Mouse (Mus musculus) urinary bladder, postnatal 25 days (tissue): ENCODE results near the gene Gabrg3.

ENCODE experiments used
- DNase-seq: peaks from one replicate; pipeline ENCODE4 v3.0.0; 2022; ENCODE audit warnings: low spot score

Gabrg3 gene

DNA sequence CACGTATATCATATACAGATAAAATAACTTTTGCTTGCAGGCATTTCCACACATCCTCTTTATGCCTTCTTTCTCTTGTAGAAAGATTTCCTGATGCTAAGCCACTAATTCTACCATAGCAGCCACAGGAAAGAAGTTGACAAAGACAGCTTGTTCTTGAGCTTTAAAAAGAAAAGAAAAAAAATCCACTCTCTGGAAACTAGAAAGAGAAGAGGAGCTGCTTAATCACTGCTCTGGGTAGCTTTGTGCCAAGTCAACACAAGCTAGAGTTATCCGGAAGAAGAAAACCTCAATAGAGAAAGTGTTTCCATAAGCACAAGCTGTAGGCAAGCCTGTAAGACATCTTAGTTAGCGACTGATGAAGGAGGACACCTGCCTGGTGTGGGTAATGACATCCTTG is 321.6 kb downstream of the Gabrg3 start:
- DNase-seq: no peak

GRCm38 (mm10) chr7:57050906-57051635 is 335.9 kb downstream of the Gabrg3 start:
- no peak for DNase-seq

DNA sequence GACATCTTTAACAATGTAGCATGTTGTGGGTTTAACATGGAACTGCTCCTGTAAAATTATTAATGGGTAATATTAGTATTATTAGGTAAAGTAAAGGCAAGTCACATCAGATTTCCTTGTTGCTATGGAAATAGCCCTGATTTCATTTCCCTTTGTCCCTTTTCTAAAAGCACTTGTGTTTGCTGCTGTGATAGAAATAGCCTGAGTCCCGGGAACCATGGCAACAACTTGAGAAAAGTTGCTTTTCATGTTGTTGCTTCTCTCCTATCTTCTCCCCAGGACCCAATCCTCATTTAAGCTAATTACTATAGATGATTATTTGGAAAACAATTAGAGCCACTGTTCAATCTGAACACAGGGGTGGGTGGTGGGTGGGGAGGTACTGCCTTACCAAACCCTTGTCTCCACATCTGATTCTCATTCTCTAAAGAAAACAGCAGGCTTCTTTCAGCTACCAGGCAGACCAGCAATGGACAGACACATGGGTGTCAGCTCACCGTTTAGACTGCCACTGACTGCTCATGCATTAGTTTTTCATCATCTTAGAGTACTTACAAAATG is 349.0 kb downstream of the Gabrg3 start:
- no peak for DNase-seq

- no peak for DNase-seq
Observed at GRCm38 (mm10) chr7:57000585-57001261, 386.3 kb downstream of the Gabrg3 start.

DNA sequence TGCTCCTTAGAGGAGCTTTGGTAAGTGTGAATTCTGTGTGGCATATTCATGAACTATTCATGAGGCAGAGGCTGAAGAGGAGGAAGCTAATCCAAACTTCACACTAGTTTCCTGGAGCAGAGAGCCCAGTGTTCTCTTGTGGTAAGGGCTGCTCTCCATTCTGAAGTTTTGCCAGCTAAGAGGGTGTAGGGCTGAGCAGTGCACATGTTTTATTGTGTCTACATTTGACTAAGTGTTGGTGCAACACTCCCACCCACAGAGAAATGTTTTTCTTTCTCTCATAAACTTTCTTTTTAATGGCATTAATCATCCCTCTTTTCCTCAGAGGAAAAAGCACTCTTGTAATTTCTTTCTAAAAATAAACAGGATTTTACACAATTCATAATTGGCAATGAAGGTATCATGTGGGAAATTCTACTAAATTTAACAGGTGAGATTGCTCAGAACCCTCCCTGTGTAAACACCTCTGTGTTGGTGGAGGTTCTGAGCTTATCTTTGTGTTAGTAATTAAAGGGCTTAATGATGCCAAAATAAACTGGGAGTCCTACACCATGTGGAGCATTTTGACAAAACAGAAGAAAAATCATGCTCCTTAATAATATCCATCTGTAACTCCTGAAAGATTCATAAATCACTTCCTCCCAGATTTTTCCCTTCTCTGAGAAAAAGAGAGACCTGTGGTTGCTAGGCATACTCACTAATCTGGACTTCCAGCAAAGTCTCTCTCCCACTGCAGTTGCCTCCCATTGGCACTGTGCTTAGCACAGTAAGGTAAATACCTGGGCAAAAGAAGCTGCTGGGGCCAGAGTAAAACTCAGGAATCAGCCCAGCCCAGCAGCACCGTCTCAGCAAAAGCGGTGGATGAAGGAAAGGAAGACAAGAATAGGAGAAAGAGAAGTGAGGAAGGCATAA is 389.0 kb downstream of the Gabrg3 start:
- DNase-seq: no peak

DNA sequence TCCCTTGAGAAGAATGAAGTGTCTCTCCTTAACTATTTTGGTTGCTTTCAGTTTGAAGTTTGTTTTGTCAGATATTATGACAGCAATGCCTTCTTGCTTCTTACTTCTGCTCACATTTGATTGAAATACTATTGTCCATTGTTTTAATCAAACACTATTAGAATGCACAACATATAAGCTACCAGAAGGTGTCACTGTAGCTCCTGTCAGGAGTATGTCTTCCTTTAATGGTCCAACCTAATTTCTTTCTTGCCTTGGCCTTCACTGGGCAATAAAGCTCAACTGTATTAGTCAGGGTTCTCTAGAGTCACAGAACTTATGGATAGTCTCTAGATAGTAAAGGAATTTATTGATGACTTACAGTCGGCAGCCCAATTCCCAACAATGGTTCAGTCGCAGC is 440.6 kb downstream of the Gabrg3 start:
- DNase-seq: no peak

- DNase-seq: no peak
Observed at GRCm38 (mm10) chr7:56941606-56942005, 445.4 kb downstream of the Gabrg3 start.

DNA sequence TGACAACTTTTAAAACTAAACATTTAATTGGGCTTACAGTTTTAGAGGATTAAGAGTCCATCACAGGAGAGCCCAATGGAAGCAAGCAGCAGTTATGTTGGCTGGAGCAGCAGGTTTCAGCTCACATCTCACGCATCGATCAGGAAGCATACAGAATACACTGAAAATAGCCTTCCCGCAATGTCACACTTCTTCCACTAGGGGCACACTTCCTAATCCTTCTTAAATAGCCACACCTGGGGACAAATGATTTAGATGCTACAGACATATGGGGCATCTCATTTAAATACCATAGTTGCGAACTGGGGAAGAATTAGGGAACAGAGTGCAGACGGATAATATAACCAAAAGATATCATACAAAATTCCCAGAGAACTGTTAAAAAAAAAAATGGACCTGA is 449.0 kb downstream of the Gabrg3 start:
- DNase-seq: no peak

DNA sequence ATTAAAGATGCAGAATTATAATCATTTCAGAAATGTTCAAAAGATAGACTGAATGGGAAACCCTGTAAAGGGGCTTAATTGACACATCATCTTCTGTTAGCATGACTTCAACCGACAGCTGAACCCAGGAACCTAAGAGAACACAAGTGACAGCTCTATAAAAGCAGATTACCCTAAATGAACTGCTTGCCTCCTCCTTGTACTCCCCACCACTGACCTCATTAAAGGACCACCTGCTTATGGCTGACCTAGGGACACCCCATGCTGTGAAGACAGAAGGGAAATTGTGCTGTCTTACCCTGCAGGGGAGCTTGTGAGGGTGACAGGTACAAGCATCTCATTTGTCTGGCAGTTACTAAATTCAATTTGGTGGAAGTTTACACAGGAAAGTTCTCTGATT is 467.5 kb downstream of the Gabrg3 start:
- DNase-seq: no peak

DNA sequence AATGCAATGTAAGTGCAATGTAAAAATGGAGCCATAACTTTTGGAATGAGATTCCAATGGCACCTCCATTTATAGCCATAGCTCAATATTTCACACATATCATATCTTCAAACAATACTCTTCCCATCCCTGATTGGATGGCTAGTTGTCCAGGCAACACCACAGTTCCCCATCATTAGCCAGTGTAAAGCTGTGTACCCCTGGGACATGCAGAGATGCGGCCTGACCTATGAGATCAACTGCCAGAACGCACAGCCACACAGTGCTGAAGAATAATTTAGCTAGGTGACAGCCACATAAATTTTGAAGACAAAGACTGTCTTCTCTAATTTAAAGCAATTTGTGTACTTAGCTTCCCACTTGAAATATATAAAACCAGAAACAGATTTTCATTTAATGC is 472.1 kb downstream of the Gabrg3 start:
- DNase-seq: no peak

DNA sequence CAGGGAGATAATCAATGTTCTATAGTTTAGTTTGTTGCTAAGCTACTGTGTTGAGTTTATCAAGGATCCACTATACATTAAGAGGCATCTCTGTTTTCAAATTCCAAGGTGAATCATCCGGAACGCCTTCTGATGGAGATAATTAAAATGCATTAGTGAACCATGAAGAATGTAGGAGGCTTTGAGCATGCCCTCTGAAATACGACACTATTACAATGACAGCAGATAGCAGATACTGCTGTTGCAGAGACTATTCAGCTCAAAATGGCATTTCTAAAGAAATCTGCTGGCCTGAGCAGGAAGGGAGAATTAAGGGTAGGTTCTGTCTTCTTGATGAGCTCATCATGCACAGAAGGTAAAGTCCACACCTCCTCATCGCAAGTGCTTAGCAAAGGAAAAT is 487.2 kb downstream of the Gabrg3 start:
- DNase-seq: no peak

- DNase-seq: no peak
Observed at GRCm38 (mm10) chr7:56867314-56868075, 519.5 kb downstream of the Gabrg3 start.

DNA sequence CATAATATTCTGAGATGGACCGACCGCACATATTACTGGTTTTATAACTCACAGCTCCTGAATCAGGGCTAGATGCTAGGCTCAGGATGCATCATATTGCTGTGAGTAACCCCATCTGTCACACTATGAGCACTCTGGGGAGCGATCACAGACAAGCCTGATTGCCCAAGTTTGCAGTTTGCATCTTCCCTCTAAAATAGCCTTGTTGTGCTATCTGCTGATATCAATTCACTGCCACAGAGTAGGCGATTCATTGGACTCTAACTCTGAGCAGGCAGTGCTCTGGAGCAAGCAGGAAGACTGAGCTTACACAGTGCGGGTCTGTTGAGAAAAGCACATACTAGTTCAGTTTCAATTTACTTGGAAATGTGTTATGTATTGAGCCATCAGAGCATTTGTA is 543.4 kb downstream of the Gabrg3 start:
- no peak for DNase-seq

GRCm38 (mm10) chr7:56825446-56825845 is 561.5 kb downstream of the Gabrg3 start:
- DNase-seq: no peak

DNA sequence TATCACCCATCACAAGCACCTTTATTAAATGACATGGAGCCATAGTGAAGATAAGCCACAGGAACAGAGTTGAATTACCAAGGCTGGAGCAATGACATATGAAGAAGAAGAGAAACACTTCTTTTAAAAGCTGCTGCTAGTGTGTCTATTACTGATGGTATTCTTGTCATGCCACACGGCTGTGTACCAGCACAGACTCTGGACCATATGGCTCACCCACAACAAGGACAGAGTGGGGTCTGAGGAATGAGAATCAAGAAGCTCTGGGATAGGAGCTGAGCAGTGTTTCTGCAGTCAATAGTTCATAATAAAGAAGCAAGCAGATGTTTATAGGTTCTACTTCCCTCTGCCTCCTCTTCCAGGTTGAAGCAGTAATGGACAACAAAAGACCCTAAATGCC is 585.1 kb downstream of the Gabrg3 start:
- DNase-seq: no peak

DNA sequence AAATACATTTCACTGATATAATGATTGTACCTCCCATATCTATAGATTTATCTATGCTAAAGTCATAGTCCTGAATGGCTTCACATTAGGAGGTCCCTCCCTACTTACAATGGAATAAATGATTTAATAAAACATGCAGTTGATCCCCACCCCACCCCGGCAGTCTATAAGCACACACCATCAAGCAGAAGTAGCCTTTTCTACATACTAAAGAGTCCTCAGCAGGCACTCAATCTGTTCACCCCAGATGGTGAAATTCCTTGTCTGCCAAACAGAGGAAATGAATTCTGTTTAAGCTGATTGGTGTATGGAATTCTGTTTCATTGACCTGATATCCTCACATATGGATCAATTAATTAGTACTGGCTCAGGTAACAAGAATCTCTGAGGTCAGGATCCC is 607.9 kb downstream of the Gabrg3 start:
- no peak for DNase-seq

GRCm38 (mm10) chr7:56768216-56768615 is 618.8 kb downstream of the Gabrg3 start:
- no peak for DNase-seq

DNA sequence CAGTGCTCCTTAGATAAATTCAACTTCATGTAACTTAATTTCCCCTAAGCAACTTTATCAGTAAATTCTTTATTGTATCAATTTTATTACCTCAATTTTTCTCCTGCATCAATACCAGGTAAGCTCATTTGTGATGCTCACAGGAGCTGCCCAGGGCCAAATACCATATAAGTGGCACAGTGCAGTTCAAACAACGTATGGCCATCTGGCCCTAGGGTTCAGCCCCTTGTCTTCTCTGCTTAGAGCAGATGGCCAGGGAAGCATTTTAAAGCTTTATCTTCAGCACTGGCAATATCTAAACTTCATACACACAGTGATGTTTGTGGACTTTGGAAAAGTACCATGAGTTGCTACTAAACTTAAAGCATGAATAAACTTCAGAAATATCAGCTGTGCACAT is 619.2 kb downstream of the Gabrg3 start:
- DNase-seq: no peak

GRCm38 (mm10) chr7:56765612-56766445 is 621.2 kb downstream of the Gabrg3 start:
- no peak for DNase-seq

DNA sequence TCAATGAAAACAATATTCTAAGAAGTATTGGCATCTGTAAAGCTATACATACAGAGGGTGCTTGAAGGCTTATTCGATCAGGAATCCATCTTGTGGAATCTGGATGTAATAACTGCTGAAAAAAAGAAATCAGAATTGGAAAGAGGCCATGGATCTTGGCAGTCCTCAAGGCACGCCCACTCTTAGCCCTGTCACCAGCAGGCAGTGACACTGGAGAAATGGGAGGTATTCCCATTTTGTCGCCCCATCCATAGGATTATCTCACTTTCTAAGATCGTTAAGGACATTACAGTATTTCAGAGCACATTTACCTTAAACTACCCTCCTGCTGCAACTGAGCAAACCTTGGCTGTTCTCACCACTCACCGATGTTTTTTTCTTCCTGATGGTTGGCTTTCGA is 657.8 kb downstream of the Gabrg3 start:
- no peak for DNase-seq
